Mouse (Mus musculus) olfactory bulb, adult 2 months (tissue): ENCODE data around the gene Klk1b24.
"Not testable (repeated sequence)": the region's sequence is repeated elsewhere in the genome, so short reads cannot be mapped to it uniquely, and the experiment has no call there.

Experiments used
- CTCF ChIP-seq: fragments of 200-500 bp; IDR thresholded peaks from 2 replicates; pipeline ENCODE4 v1.5.1; 2012; ENCODE audit warnings: low read depth, mild to moderate bottlenecking, low read length, moderate library complexity; ENCODE audit not compliant: insufficient read depth
- POLR2A ChIP-seq: fragments of 200-500 bp; IDR thresholded peaks from 2 replicates; pipeline ENCODE4 v1.6.1; 2012; ENCODE audit warnings: mild to moderate bottlenecking, low read depth, low read length, moderate library complexity; ENCODE audit not compliant: insufficient read depth

DNA sequence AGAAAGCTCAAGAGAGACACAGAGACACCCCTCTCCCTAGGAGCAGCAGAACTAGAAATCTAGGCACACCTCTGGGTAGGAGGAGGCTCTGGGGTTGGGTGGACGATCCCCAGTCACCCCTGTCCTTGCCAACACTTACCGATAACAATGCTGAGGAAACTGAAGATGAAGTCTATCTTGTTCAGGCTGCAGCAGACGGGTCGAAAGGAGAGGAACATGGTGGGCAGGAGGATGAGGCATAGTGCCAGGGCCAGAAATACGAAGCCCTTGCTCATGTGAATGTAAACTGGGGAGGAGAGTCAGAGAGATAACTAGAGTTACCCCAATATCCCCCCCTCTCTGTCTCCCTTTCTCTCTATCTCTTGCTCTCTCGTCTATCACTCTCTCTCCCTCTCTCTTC lies 34.3 kb downstream of the Klk1b24 start:
- TF ChIP-seq CTCF, POLR2A: not testable (repeated sequence)
